Mouse (Mus musculus) kidney, postnatal 14 days (tissue): ENCODE measurements around the gene Mpdz.

Source experiments
- DNase-seq: peaks from one replicate; pipeline ENCODE4 v3.0.0; 2022; ENCODE audit warnings: mixed read lengths

The Mpdz gene

GRCm38 (mm10) chr4:81442078-81442981 lies at the start of gene Mpdz:
Gene Mpdz (minus strand): TSS chr4:81442815.
- peak; percentile 82 for DNase-seq

GRCm38 (mm10) chr4:81490556-81490955 lies 47.9 kb upstream of the Mpdz start:
- DNase-seq = no peak

- DNase-seq = no peak
These were observed 42.0 kb upstream of the Mpdz start for GRCm38 (mm10) chr4:81484603-81485002.

- no peak for DNase-seq
These were observed 41.4 kb upstream of the Mpdz start for GRCm38 (mm10) chr4:81483887-81484602.

- DNase-seq = no peak
These were observed 40.5 kb upstream of the Mpdz start for GRCm38 (mm10) chr4:81483159-81483558.

GRCm38 (mm10) chr4:81466821-81467220 lies 24.2 kb upstream of the Mpdz start:
- no peak for DNase-seq

GRCm38 (mm10) chr4:81465172-81465571 lies 22.6 kb upstream of the Mpdz start:
- no peak for DNase-seq

GRCm38 (mm10) chr4:81462253-81462652 lies 19.6 kb upstream of the Mpdz start:
- no peak for DNase-seq

- no peak for DNase-seq
These were observed 16.3 kb upstream of the Mpdz start for GRCm38 (mm10) chr4:81458921-81459320.

GRCm38 (mm10) chr4:81453806-81454205 lies 11.2 kb upstream of the Mpdz start:
- DNase-seq = no peak

- no peak for DNase-seq
These were observed 9.6 kb upstream of the Mpdz start for GRCm38 (mm10) chr4:81452183-81452582.

GRCm38 (mm10) chr4:81449413-81449812 lies 6.8 kb upstream of the Mpdz start:
- DNase-seq = no peak

- DNase-seq = no peak
These were observed 951 bp upstream of the Mpdz start for GRCm38 (mm10) chr4:81443566-81443965.

GRCm38 (mm10) chr4:81433961-81434360 lies 8.7 kb downstream of the Mpdz start:
- no peak for DNase-seq

- DNase-seq = no peak
These were observed 11.8 kb downstream of the Mpdz start for GRCm38 (mm10) chr4:81430826-81431225.

- no peak for DNase-seq
These were observed 12.5 kb downstream of the Mpdz start for GRCm38 (mm10) chr4:81430105-81430504.

GRCm38 (mm10) chr4:81429670-81430069 lies 12.9 kb downstream of the Mpdz start:
- peak; percentile 31 for DNase-seq

- no peak for DNase-seq
These were observed 19.1 kb downstream of the Mpdz start for GRCm38 (mm10) chr4:81423556-81423955.

- no peak for DNase-seq
These were observed 21.0 kb downstream of the Mpdz start for GRCm38 (mm10) chr4:81421621-81422020.

- DNase-seq = no peak
These were observed 27.1 kb downstream of the Mpdz start for GRCm38 (mm10) chr4:81415324-81416026.

GRCm38 (mm10) chr4:81414684-81415323 lies 27.8 kb downstream of the Mpdz start:
- DNase-seq = no peak

GRCm38 (mm10) chr4:81396883-81397282 lies 45.7 kb downstream of the Mpdz start:
- DNase-seq = peak; percentile 14

- DNase-seq = no peak
These were observed 49.7 kb downstream of the Mpdz start for GRCm38 (mm10) chr4:81392869-81393268.
